Mouse (Mus musculus) layer of hippocampus, postnatal 25 days (tissue): ENCODE measurements around the gene Arl4d. TPM values are rescaled to one million over a fixed set of nuclear protein-coding genes. Genes with fewer than 3 reads are reported as not detected.
A peak's percentile ranks its signal among the peaks of the same experiment; 100 is the strongest.
"Not testable (repeated sequence)": the region's sequence is repeated elsewhere in the genome, so short reads cannot be mapped to it uniquely, and the experiment has no call there.

Source experiments
- DNase-seq, 2 experiments: peaks; one replicate each; pipeline ENCODE4 v3.0.0; 2022; ENCODE audit warnings: mixed read lengths in 2 of 2, low spot score in 1 of 2; ENCODE audit errors: extremely low spot score in 1 of 2
- total RNA-seq, 2 experiments: library from RNA; stranded (reverse); gene quantifications; 2 replicates each; pipeline ENCODE4 v1.2.3; 2021

Arl4d gene
- total RNA-seq, 2 experiments from 2014 or later = 10.4 to 11.9 TPM

GRCm38 (mm10) chr11:101645411-101646282 lies 19.7 kb upstream of the Arl4d start:
- DNase-seq = peak; percentile 48 to 58

GRCm38 (mm10) chr11:101646283-101646794 lies 19.0 kb upstream of the Arl4d start:
- peak in 1 of 2 experiments; percentile 22 for DNase-seq

- DNase-seq = not testable (repeated sequence)
Measured at GRCm38 (mm10) chr11:101647093-101647492, 18.2 kb upstream of the Arl4d start.

GRCm38 (mm10) chr11:101656356-101656755 lies 9.0 kb upstream of the Arl4d start:
- no peak for DNase-seq

- DNase-seq = no peak
Measured at GRCm38 (mm10) chr11:101657528-101657885, 7.8 kb upstream of the Arl4d start.

- peak; percentile 76 to 86 for DNase-seq
Measured at GRCm38 (mm10) chr11:101657886-101658750, 7.2 kb upstream of the Arl4d start.

- DNase-seq = peak; percentile 21 to 70
Measured at GRCm38 (mm10) chr11:101658751-101659558, 6.4 kb upstream of the Arl4d start.

GRCm38 (mm10) chr11:101661191-101661590 lies 4.2 kb upstream of the Arl4d start:
- DNase-seq = no peak

- DNase-seq = no peak
Measured at GRCm38 (mm10) chr11:101661786-101662185, 3.6 kb upstream of the Arl4d start.

GRCm38 (mm10) chr11:101663229-101664027 lies 1.9 kb upstream of the Arl4d start:
- no peak for DNase-seq

- DNase-seq = no peak
Measured at GRCm38 (mm10) chr11:101665636-101665992, 273 bp downstream of the Arl4d start.

GRCm38 (mm10) chr11:101666626-101667345 lies 1.4 kb downstream of the Arl4d start:
- DNase-seq = no peak

GRCm38 (mm10) chr11:101667871-101668532 lies 2.7 kb downstream of the Arl4d start:
- DNase-seq = no peak

GRCm38 (mm10) chr11:101668546-101669261 lies 3.4 kb downstream of the Arl4d start:
- DNase-seq = no peak

- no peak for DNase-seq
Measured at GRCm38 (mm10) chr11:101670334-101670733, 5.0 kb downstream of the Arl4d start.

GRCm38 (mm10) chr11:101671255-101671654 lies 5.9 kb downstream of the Arl4d start:
- DNase-seq = no peak

- DNase-seq = no peak
Measured at GRCm38 (mm10) chr11:101673010-101673642, 7.8 kb downstream of the Arl4d start.
